Mouse (Mus musculus) hindbrain, embryonic 14.5 days (tissue): Measurements from ENCODE around the gene Adamts16. TPM values are rescaled to one million over a fixed set of nuclear protein-coding genes. Genes with fewer than 3 reads are reported as not detected.

Source experiments
- ATAC-seq: fragments of 200-750 bp; cut with Nextera tagmentation; 2 replicates; pipeline ENCODE4 v1.8.0; 2017; ENCODE audit warnings: moderate number of reproducible peaks, mild to moderate bottlenecking, moderate TSS enrichment, moderate library complexity; ENCODE audit not compliant: low FRiP score
- DNase-seq: peaks from one replicate; pipeline ENCODE4 v3.0.0-alpha.2; 2015; ENCODE audit warnings: low spot score
- H3K27ac ChIP-seq: fragments of 300-500 bp; sonication (generic); 2 replicates; pipeline ENCODE4 v1.5.1; 2014; ENCODE audit warnings: mild to moderate bottlenecking, moderate library complexity
- H3K27me3 ChIP-seq: fragments of 300-500 bp; sonication (generic); 2 replicates; pipeline ENCODE4 v1.6.1; 2014; ENCODE audit warnings: mild to moderate bottlenecking, low read length, mixed read lengths; ENCODE audit not compliant: control insufficient read depth, insufficient read depth
- H3K36me3 ChIP-seq: fragments of 300-500 bp; sonication (generic); replicated peaks from 2 replicates; pipeline ENCODE4 v1.6.1; 2014; ENCODE audit not compliant: control insufficient read depth, insufficient read depth
- H3K4me1 ChIP-seq: fragments of 300-500 bp; sonication (generic); replicated peaks from 2 replicates; pipeline ENCODE4 v1.6.1; 2014; ENCODE audit warnings: antibody characterized with exemption, low read length, mixed read lengths; ENCODE audit not compliant: control insufficient read depth, insufficient read depth
- H3K4me2 ChIP-seq: fragments of 300-500 bp; sonication (generic); replicated peaks from 2 replicates; pipeline ENCODE4 v1.6.1; 2014; ENCODE audit warnings: mild to moderate bottlenecking, moderate library complexity
- H3K4me3 ChIP-seq: fragments of 300-500 bp; sonication (generic); replicated peaks from 2 replicates; pipeline ENCODE4 v1.5.1; 2014; ENCODE audit warnings: mild to moderate bottlenecking, low read length
- H3K9ac ChIP-seq: fragments of 300-500 bp; sonication (generic); 2 replicates; pipeline ENCODE4 v1.6.1; 2014
- H3K9me3 ChIP-seq: fragments of 300-500 bp; sonication (generic); 2 replicates; pipeline ENCODE4 v1.6.1; 2016; ENCODE audit warnings: low read length; ENCODE audit not compliant: control insufficient read depth
- WGBS: fragments of 180-500 bp; shearing (Covaris S2); extraction: QIAGEN DNeasy Blood & Tissue Kit; methylation state at CpG from one replicate; pipeline ENCODE4 v1.1.7; 2014; 5-methylcytosine and 5-hydroxymethylcytosine counted together
- polyA plus RNA-seq: library from polyadenylated mRNA; unstranded; fragments of >200 nt; fragmentation: Nextera tagmentation; extraction: Ambion mirVana; gene quantifications from 2 replicates; pipeline ENCODE4 v1.2.1, GENCODE M21; 2014

Gene Adamts16
- polyA plus RNA-seq, 1 experiment from 2014 or later = 5.0 TPM

DNA sequence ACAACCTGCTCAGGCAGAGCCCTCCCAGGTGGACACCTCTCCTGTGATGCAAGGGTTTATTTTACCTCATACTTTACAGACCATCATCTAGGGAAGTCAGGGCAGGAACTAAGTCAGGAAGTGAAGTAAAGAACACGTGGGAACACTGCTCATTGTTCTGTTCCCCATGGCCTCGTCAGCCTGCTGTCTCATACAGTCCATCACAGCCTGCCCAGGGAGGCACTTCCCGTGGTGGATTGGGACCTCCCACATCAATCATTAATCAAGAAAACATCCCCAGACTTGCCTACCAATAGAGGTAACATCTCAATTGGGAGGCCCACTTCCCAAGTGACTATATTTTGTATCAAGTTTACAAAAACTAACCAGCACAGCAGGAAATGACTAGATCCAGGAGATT is 27.2 kb downstream of the Adamts16 start:
- H3K4me1 ChIP-seq = no peaks in the 10 kb centered on the region
- no peak overlapping the region for H3K27ac ChIP-seq
- no peak overlapping the region for H3K9ac ChIP-seq
- H3K4me3 ChIP-seq = no peak overlapping the region
- ATAC-seq (no peak), DNase-seq (no peak)
- no peaks in the 10 kb centered on the region for H3K27me3 ChIP-seq
- no peaks in the 10 kb centered on the region for H3K36me3 ChIP-seq
- no peak overlapping the region for H3K4me2 ChIP-seq
- H3K9me3 ChIP-seq = no peaks in the 10 kb centered on the region
- 42% methylated on average over 3 of the region's 3 CpGs for WGBS

DNA sequence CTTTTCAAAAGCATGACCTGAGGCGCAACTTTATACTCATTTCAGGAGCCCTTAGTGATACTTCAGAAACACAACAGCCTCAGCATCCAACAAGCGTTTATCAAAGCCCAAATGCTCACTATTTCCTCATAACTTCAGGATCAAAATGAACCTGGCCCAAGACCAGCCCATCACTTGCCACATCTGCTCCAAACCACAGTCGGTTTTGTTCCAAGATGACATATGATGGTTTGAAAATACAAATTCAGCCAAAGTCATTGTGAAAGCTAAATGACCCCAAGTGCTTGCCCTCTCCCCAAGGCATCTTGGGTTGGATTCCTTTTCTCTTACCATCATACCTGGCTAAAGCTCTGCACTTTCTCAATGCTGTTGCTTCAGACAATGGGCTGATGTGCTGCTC is 36.1 kb downstream of the Adamts16 start:
- no peaks in the 10 kb centered on the region for H3K4me1 ChIP-seq
- no peak for ATAC-seq
- WGBS = 93% methylated on average over 3 of the region's 3 CpGs

DNA sequence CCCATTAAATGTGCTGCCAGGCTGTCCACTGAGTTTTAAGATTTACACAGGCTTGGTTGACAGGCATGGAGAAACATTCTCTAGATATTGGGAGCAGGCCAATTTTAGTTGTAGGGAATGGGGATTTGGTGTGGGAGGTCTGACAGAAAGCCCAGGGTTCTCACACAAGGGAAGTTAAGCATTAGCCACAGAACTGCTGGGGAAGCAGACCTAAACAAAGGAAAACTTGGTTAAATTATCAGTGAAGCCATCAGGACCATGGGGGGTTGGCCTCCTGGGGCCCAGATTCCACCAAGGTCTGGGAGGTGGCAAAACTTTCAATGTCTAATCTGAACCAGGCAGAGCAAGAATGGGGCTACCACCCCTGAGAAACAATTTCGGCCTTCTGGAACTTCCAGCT is 38.8 kb downstream of the Adamts16 start:
- no peaks in the 10 kb centered on the region for H3K9me3 ChIP-seq
- H3K4me2 ChIP-seq = no peak overlapping the region
- DNase-seq = no peak
- no peak overlapping the region for H3K27ac ChIP-seq
- no peak overlapping the region for H3K4me3 ChIP-seq
- H3K27me3 ChIP-seq = no peaks in the 10 kb centered on the region
- no peaks in the 10 kb centered on the region for H3K36me3 ChIP-seq
- 63% methylated on average over 1 of the region's 1 CpGs for WGBS
- H3K9ac ChIP-seq = no peak overlapping the region
- ATAC-seq = no peak
- no peaks in the 10 kb centered on the region for H3K4me1 ChIP-seq

More for the DNA sequence above, 36.1 kb downstream of the Adamts16 start:
- Histone ChIP-seq H3K27me3 (no peaks in the 10 kb centered on the region), H3K4me3 (no peak overlapping the region), H3K27ac (no peak overlapping the region), H3K9me3 (no peaks in the 10 kb centered on the region), H3K36me3 (no peaks in the 10 kb centered on the region), H3K4me2 (no peak overlapping the region), H3K9ac (no peak overlapping the region)
- no peak for DNase-seq

DNA sequence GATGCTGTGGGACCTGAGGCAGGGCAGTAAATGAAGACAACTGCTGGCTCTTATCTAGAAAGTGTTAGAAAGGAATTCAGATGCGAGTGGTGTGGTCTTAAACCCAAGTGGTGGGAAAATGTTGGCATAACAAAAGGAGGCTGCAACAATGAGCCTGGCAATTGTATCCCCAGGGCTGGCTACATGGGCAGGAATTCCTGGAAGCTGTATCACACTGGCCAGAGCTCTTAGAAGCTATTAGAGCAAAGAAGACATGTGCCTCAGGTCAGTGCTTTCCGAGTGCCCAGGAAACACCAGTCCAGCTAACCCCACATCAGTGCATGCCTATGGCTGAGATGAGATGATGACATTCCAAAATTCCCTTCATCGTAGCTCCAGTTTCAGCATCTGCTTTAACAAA is 42.3 kb downstream of the Adamts16 start:
- Histone ChIP-seq H3K27ac (no peak overlapping the region), H3K4me1 (no peaks in the 10 kb centered on the region), H3K27me3 (no peaks in the 10 kb centered on the region), H3K4me2 (no peak overlapping the region), H3K4me3 (no peak overlapping the region), H3K9ac (no peak overlapping the region), H3K36me3 (no peaks in the 10 kb centered on the region), H3K9me3 (no peaks in the 10 kb centered on the region)
- WGBS = 63% methylated on average over 3 of the region's 3 CpGs
- ATAC-seq = no peak
- DNase-seq = no peak

DNA sequence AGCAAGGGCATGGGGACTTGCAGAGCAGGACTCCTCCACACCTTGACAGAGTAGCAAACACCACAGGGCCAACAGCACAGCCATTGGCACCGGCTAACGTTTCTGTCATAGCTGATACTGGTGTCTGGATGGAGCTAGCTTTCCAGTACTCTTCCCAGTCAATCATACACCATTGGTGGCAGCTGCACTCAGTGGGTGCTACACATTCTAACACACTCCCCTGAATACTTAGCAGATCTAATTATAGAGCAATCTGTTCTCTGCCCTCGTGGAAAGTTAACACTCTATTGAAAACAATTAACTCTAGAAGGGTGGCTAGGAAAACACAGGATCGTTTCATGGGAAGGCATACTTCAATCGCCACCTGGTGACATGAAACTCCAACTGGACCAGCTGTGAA is 43.2 kb downstream of the Adamts16 start:
- H3K36me3 ChIP-seq = no peaks in the 10 kb centered on the region
- no peak overlapping the region for H3K9ac ChIP-seq
- ATAC-seq = peak; percentile 34; the same call in 1 of the 2 replicates
- WGBS = 64% methylated on average over 5 of the region's 5 CpGs
- no peak overlapping the region for H3K4me3 ChIP-seq
- no peaks in the 10 kb centered on the region for H3K9me3 ChIP-seq
- no peak overlapping the region for H3K4me2 ChIP-seq
- H3K27ac ChIP-seq = no peak overlapping the region
- H3K4me1 ChIP-seq = no peaks in the 10 kb centered on the region
- H3K27me3 ChIP-seq = no peaks in the 10 kb centered on the region
- no peak for DNase-seq

DNA sequence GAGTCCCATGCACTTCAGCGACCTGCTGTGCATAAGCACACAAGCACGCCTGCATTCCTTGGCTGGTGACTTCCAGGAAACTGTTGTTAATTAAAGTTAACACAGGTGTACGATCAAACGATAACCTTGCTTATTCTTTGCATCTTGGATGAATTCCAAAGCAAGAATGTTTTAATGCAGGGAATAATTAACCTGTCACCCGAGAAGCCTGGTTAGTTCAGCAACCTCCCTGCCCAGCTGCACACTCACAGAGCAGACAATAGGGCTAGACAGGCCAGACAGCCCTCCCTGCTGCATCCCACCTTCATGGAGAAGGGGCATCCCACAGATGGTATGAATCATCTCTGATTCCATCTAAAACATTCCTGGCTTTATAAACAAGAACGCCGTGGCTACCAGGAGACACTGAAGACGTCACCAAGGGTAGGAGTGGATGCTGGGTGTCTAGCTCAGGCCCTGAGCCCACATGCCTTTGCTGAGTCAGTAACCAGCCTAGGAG is 47.5 kb downstream of the Adamts16 start:
- no peaks in the 10 kb centered on the region for H3K27me3 ChIP-seq

DNA sequence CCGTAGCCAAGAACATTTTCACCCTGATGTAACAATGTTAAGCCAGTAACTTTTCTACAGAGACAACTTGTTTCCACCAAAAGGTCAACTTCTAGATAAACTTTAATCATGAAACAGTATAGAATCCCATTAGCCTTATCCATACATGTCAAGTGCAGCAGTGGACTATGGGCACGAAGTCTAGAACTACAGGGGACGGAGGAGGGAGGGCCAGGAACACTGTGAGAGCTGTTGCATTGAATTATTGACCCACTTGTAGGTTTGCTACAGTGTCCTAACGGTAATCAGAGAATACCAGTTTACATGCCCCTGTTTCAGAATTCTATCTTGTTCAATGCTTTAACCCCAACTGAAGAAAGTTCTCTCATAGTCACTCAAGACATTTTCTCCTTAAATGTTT is 48.0 kb downstream of the Adamts16 start:
- no peak for ATAC-seq
- H3K27ac ChIP-seq = no peak overlapping the region
- no peak overlapping the region for H3K9ac ChIP-seq
- H3K27me3 ChIP-seq = no peaks in the 10 kb centered on the region
- 81% methylated on average over 4 of the region's 4 CpGs for WGBS
- H3K9me3 ChIP-seq = no peaks in the 10 kb centered on the region
- no peaks in the 10 kb centered on the region for H3K4me1 ChIP-seq
- no peak overlapping the region for H3K4me3 ChIP-seq
- no peaks in the 10 kb centered on the region for H3K36me3 ChIP-seq
- DNase-seq = no peak
- H3K4me2 ChIP-seq = no peak overlapping the region

More for the DNA sequence above, 47.5 kb downstream of the Adamts16 start:
- Histone ChIP-seq H3K4me1 (no peaks in the 10 kb centered on the region), H3K36me3 (no peaks in the 10 kb centered on the region), H3K4me3 (no peak overlapping the region), H3K27ac (no peak overlapping the region), H3K9me3 (no peaks in the 10 kb centered on the region), H3K4me2 (no peak overlapping the region), H3K9ac (no peak overlapping the region)
- 47% methylated on average over 8 of the region's 8 CpGs for WGBS
- DNase-seq (no peak), ATAC-seq (no peak)

DNA sequence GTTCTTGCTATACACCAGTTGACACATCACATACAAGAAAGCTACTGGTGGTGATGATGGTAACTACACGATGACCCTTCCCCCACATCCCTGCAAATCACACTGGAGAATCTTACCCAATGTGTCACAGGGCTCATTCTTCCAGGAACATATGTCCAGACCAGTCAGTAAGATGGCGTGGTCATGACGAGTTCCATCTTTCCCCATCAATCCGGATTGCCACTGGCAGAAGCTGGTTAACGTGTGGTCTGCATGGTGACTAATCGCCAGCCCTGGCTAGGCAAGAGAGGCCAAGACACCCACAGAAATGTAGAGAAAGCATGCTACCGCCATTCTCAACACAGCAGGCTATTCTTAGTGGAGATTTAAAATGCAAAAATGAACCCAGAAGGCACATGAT is 48.7 kb downstream of the Adamts16 start:
- no peak for DNase-seq
- Histone ChIP-seq H3K36me3 (no peaks in the 10 kb centered on the region), H3K4me2 (no peak overlapping the region), H3K9me3 (no peaks in the 10 kb centered on the region), H3K4me1 (no peaks in the 10 kb centered on the region), H3K9ac (no peak overlapping the region), H3K4me3 (no peak overlapping the region), H3K27ac (no peak overlapping the region), H3K27me3 (no peaks in the 10 kb centered on the region)
- no peak for ATAC-seq
- WGBS = 93% methylated on average over 7 of the region's 7 CpGs

DNA sequence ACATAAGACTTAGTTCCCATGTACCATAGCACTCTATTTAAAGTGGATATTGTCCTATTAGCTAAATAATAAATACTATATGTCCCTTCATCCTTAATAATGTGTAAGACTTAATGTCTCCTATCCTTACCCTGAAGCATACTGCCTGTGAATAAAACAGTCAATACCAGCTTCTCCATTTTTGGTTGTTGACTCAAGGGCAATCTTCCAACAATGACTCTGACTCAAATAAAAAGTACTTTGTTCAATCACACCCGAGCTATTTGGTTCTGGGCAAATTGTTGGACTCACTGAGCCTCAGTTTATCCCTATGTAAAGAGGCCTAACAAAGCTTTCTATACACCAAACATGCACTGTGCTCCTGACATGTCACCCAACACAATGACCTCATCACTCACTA is 51.8 kb downstream of the Adamts16 start:
- no peak overlapping the region for H3K9ac ChIP-seq
- no peaks in the 10 kb centered on the region for H3K36me3 ChIP-seq
- DNase-seq (no peak), ATAC-seq (no peak)
- no peaks in the 10 kb centered on the region for H3K27me3 ChIP-seq
- no peak overlapping the region for H3K4me2 ChIP-seq
- no peak overlapping the region for H3K4me3 ChIP-seq
- WGBS = 54% methylated on average over 1 of the region's 1 CpGs
- no peaks in the 10 kb centered on the region for H3K9me3 ChIP-seq
- no peak overlapping the region for H3K27ac ChIP-seq
- H3K4me1 ChIP-seq = no peaks in the 10 kb centered on the region

DNA sequence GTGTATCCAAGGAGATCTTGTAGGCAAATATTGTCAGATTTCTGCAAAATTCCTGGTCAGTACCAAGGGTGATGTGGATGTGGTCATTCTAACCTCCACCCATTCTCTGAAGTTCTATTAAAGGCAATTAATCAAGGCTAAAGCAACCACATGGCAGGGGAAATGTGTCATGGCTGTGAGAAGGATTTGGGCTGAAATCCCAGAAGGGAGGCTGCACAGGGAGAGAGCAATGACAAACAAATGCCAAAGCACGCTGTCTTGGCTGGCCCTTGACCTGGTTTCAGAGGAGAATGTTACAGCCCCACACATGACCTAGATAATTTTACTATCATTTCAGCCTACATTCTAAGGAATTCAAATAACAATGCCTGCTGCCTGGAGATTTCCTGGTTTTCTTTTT is 52.6 kb downstream of the Adamts16 start:
- Histone ChIP-seq H3K4me2 (no peak overlapping the region), H3K4me1 (no peaks in the 10 kb centered on the region), H3K9ac (no peak overlapping the region), H3K9me3 (no peaks in the 10 kb centered on the region), H3K27ac (no peak overlapping the region), H3K4me3 (no peak overlapping the region), H3K27me3 (no peaks in the 10 kb centered on the region), H3K36me3 (no peaks in the 10 kb centered on the region)
- no peak for DNase-seq
- 70% methylated on average over 1 of the region's 1 CpGs for WGBS
- no peak for ATAC-seq
